Mouse (Mus musculus): Measurements from ENCODE around the gene Ssbp1.

Gene Ssbp1

GRCm38 (mm10) chr6:40470916-40471719 lies at the start of gene Ssbp1:
TSS of gene Ssbp1 (plus strand) at chr6:40471352.
- peak; percentile 91 to 93 for DNase-seq (ENCODE audit: low spot score in 2 of 2)

- DNase-seq (ENCODE audit: low spot score in 2 of 2), result no peak
Observed at GRCm38 (mm10) chr6:40423013-40423412, 48.1 kb upstream of the Ssbp1 start.

GRCm38 (mm10) chr6:40423774-40424173 lies 47.4 kb upstream of the Ssbp1 start:
- DNase-seq (ENCODE audit: low spot score in 2 of 2), result peak; percentile 33 to 58

GRCm38 (mm10) chr6:40427441-40427840 lies 43.7 kb upstream of the Ssbp1 start:
- DNase-seq (ENCODE audit: low spot score in 2 of 2), result no peak

GRCm38 (mm10) chr6:40428696-40429095 lies 42.5 kb upstream of the Ssbp1 start:
- DNase-seq (ENCODE audit: low spot score in 2 of 2), result no peak

GRCm38 (mm10) chr6:40429521-40429931 lies 41.6 kb upstream of the Ssbp1 start:
- no peak for DNase-seq (ENCODE audit: low spot score in 2 of 2)

GRCm38 (mm10) chr6:40430251-40430650 lies 40.9 kb upstream of the Ssbp1 start:
- DNase-seq (ENCODE audit: low spot score in 2 of 2), result peak in 1 of 2 experiments; percentile 50

- DNase-seq (ENCODE audit: low spot score in 2 of 2), result no peak
Observed at GRCm38 (mm10) chr6:40430878-40431277, 40.3 kb upstream of the Ssbp1 start.

GRCm38 (mm10) chr6:40431356-40431755 lies 39.8 kb upstream of the Ssbp1 start:
- DNase-seq (ENCODE audit: low spot score in 2 of 2), result no peak

GRCm38 (mm10) chr6:40431812-40432211 lies 39.3 kb upstream of the Ssbp1 start:
- DNase-seq (ENCODE audit: low spot score in 2 of 2), result no peak

- peak; percentile 19 to 67 for DNase-seq (ENCODE audit: low spot score in 2 of 2)
Observed at GRCm38 (mm10) chr6:40432346-40433275, 38.5 kb upstream of the Ssbp1 start.

GRCm38 (mm10) chr6:40434697-40435096 lies 36.5 kb upstream of the Ssbp1 start:
- DNase-seq (ENCODE audit: low spot score in 2 of 2), result no peak

GRCm38 (mm10) chr6:40435151-40436046 lies 35.8 kb upstream of the Ssbp1 start:
- DNase-seq (ENCODE audit: low spot score in 2 of 2), result peak in 1 of 2 experiments; percentile 21

GRCm38 (mm10) chr6:40436047-40436483 lies 35.1 kb upstream of the Ssbp1 start, which contains the start of gene E330009J07Rik:
TSS of gene E330009J07Rik (minus strand) at chr6:40436135.
- DNase-seq (ENCODE audit: low spot score in 2 of 2), result peak; percentile 59 to 66

GRCm38 (mm10) chr6:40438936-40439335 lies 32.2 kb upstream of the Ssbp1 start, which contains the start of gene Wee2:
TSS of gene Wee2 (plus strand) at chr6:40439088.
- no peak for DNase-seq (ENCODE audit: low spot score in 2 of 2)

GRCm38 (mm10) chr6:40439731-40440130 lies 31.4 kb upstream of the Ssbp1 start:
- DNase-seq (ENCODE audit: low spot score in 2 of 2), result no peak

GRCm38 (mm10) chr6:40441276-40441675 lies 29.9 kb upstream of the Ssbp1 start:
- no peak for DNase-seq (ENCODE audit: low spot score in 2 of 2)

GRCm38 (mm10) chr6:40441755-40442154 lies 29.4 kb upstream of the Ssbp1 start:
- no peak for DNase-seq (ENCODE audit: low spot score in 2 of 2)

GRCm38 (mm10) chr6:40443281-40443928 lies 27.7 kb upstream of the Ssbp1 start:
- no peak for DNase-seq (ENCODE audit: low spot score in 2 of 2)

- no peak for DNase-seq (ENCODE audit: low spot score in 2 of 2)
Observed at GRCm38 (mm10) chr6:40448626-40449025, 22.5 kb upstream of the Ssbp1 start.
